Mouse (Mus musculus) heart, postnatal 25 days (tissue): ENCODE data around the gene Gm15155. TPM values are rescaled to one million over a fixed set of nuclear protein-coding genes. Genes with fewer than 3 reads are reported as not detected.
"Not testable (repeated sequence)": the region's sequence is repeated elsewhere in the genome, so short reads cannot be mapped to it uniquely, and the experiment has no call there.

ENCODE experiments used
- DNase-seq: peaks from one replicate; pipeline ENCODE4 v3.0.0; 2022; ENCODE audit warnings: low spot score
- intact Hi-C: fragments of 180-260 bp; cut with DNase I; formaldehyde crosslinking; loops from one replicate; pipeline ENCODE4 v1.15.1; 2025
- total RNA-seq, 2 experiments: library from RNA; stranded (reverse); gene quantifications; 2 replicates each; pipeline ENCODE4 v1.2.3; 2021

The Gm15155 gene
- not detected for total RNA-seq

- no peak for DNase-seq
- intact Hi-C loops, result no loop called here
These were observed at the start of gene Gm15155 for GRCm38 (mm10) chrX:155624341-155624841. Gene Gm15155 (plus strand): TSS chrX:155624741.

- no peak for DNase-seq
- intact Hi-C loops, result no loop called here
These were observed 44.8 kb upstream of the Gm15155 start for GRCm38 (mm10) chrX:155579791-155580190.

GRCm38 (mm10) chrX:155584586-155584985 lies 40.0 kb upstream of the Gm15155 start:
- no peak for DNase-seq
- intact Hi-C loops, result no loop called here

GRCm38 (mm10) chrX:155591490-155591889 lies 33.1 kb upstream of the Gm15155 start:
- DNase-seq, result no peak
- intact Hi-C loops, result no loop called here

GRCm38 (mm10) chrX:155592467-155592866 lies 32.1 kb upstream of the Gm15155 start:
- intact Hi-C loops, result no loop called here
- no peak for DNase-seq

GRCm38 (mm10) chrX:155594685-155595084 lies 29.9 kb upstream of the Gm15155 start:
- intact Hi-C loops, result no loop called here

GRCm38 (mm10) chrX:155596390-155596789 lies 28.2 kb upstream of the Gm15155 start:
- DNase-seq, result no peak
- intact Hi-C loops, result no loop called here

More at GRCm38 (mm10) chrX:155594685-155595084, 29.9 kb upstream of the Gm15155 start:
- DNase-seq, result no peak

- intact Hi-C loops, result no loop called here
- DNase-seq, result no peak
These were observed 23.3 kb upstream of the Gm15155 start for GRCm38 (mm10) chrX:155601196-155601595.

- DNase-seq, result no peak
- intact Hi-C loops, result no loop called here
These were observed 2.0 kb upstream of the Gm15155 start for GRCm38 (mm10) chrX:155622527-155622926.

- intact Hi-C loops, result no loop called here
- no peak for DNase-seq
These were observed 1.5 kb upstream of the Gm15155 start for GRCm38 (mm10) chrX:155622961-155623599.

GRCm38 (mm10) chrX:155623701-155624281 lies 750 bp upstream of the Gm15155 start, which contains the start of gene Ptchd1:
Gene Ptchd1 (minus strand): TSS chrX:155623814.
- intact Hi-C loops, result no loop called here

GRCm38 (mm10) chrX:155624895-155625294 lies 354 bp downstream of the Gm15155 start:
- no peak for DNase-seq
- intact Hi-C loops, result no loop called here

More at GRCm38 (mm10) chrX:155623701-155624281, 750 bp upstream of the Gm15155 start, which contains the start of gene Ptchd1:
- DNase-seq, result no peak

- intact Hi-C loops, result no loop called here
- DNase-seq, result no peak
These were observed 1.2 kb downstream of the Gm15155 start for GRCm38 (mm10) chrX:155625671-155626196.

- DNase-seq, result no peak
- intact Hi-C loops, result loop anchor here (10.0 kb wide), 1 partner anchor 1661 kb away; no protein-coding TSS in a partner anchor
These were observed 19.4 kb downstream of the Gm15155 start for GRCm38 (mm10) chrX:155643975-155644374.

GRCm38 (mm10) chrX:155645975-155646374 lies 21.4 kb downstream of the Gm15155 start:
- intact Hi-C loops, result loop anchor here (10.0 kb wide), 1 partner anchor 1659 kb away; no protein-coding TSS in a partner anchor

GRCm38 (mm10) chrX:155657971-155658370 lies 33.4 kb downstream of the Gm15155 start:
- no peak for DNase-seq
- intact Hi-C loops, result no loop called here

More at GRCm38 (mm10) chrX:155645975-155646374, 21.4 kb downstream of the Gm15155 start:
- DNase-seq, result no peak

GRCm38 (mm10) chrX:155690440-155690839 lies 65.9 kb downstream of the Gm15155 start:
- DNase-seq, intact Hi-C loops: not testable (repeated sequence)

- intact Hi-C loops, result no loop called here
- no peak for DNase-seq
These were observed 99.6 kb downstream of the Gm15155 start for GRCm38 (mm10) chrX:155724157-155724556.

- no peak for DNase-seq
- intact Hi-C loops, result no loop called here
These were observed 103.8 kb downstream of the Gm15155 start for GRCm38 (mm10) chrX:155728387-155728786.

GRCm38 (mm10) chrX:155888118-155888517 lies 263.6 kb downstream of the Gm15155 start:
- no peak for DNase-seq
- intact Hi-C loops, result no loop called here

GRCm38 (mm10) chrX:155900040-155900439 lies 275.5 kb downstream of the Gm15155 start:
- intact Hi-C loops, result no loop called here
- DNase-seq, result no peak
